Mouse (Mus musculus): ENCODE results near the gene Tubg2.

Gene Tubg2

DNA sequence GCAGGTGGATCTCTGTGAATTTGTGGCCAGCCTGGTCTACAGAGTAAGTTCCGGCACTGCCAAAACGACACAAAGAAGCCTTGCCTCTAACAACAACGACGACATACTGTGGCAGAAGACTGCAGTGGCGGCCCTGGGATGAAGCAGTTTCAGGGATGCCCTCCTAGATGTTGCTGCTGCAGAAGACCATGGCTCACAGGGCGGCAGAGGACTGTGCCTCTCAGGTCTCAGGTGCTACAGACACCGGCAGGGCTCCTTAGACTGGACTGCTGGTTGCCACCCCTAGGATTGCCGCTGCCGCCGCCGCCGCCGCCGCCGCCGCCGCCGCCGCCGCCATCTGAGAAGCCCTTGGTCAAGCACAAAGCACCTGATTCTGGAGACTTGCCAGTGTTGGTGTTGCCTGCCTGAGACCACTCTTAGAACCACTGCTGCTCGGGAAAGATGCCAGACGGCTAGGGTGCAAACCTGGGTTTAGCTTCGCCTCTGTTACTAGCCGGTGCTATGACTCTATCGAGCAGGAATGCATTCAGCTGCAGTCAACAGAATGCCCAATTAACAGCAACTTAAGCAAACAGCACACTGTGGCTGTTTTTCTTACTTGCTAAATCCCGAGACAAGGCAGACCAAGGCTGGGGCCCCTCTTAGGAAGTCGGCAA, 15.4 kb upstream of the Tubg2 start:
- peak; percentile 48 to 49 for DNase-seq

DNA sequence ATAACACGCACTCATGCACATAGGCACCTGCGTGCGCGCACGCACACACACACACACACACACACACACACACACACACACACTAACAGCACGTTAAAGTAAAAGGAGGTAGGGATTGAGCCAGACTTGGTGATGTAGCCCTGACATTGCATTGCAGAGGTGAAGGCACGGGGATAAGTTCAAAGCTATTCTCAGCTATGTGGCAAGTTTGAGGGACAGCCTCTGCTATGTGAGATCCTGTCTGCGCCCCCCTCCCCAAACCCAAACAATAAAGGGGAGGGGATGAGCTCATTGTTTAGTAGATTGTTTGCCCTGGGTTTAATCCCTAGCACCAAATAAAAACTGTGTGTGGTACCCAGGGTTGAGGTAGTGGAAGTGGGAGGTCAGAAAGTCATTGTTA, 14.6 kb upstream of the Tubg2 start:
- DNase-seq = no peak

- DNase-seq = no peak
Observed at GRCm38 (mm10) chr11:101142215-101142967, 13.3 kb upstream of the Tubg2 start.

DNA sequence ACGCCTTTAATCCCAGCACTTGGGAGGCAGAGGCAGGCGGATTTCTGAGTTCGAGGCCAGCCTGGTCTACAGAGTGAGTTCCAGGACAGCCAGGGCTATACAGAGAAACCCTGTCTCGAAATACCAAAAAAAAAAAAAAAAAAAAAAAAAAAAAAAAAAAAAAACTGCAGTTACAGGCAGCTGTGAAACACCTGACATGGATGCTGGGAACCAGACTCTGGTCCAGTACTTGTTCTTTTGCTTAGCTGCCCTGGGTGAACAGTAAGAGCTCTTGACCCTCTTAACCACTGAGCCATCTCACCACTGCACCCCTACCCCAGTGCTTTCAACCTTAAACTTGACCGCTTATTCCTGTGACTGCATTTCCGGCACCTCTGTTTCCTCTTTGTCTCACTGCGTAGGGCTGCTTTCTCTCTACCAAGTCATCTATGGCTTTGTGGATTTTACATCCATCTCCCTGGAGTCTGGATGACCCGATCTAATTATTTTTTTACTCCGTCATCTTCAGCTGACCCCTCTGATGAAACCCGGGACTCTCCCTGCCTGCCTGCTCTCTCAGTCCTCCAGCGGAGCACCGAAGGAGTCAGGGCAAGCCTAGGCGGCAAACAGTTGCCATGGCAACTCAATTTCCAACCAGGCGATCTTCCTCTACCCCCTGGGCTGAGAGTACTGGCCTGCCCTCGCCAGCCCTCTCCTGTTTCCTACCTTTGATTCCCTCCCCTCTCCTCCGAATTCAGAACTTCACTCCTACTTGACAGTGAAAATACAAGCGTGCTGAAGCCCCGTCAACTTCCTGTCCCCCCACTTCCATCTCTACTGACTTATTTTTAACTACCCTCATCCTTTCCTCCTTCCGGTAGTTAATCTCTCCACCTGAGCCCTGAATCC, 12.1 kb upstream of the Tubg2 start:
- peak; percentile 59 to 71 for DNase-seq

DNA sequence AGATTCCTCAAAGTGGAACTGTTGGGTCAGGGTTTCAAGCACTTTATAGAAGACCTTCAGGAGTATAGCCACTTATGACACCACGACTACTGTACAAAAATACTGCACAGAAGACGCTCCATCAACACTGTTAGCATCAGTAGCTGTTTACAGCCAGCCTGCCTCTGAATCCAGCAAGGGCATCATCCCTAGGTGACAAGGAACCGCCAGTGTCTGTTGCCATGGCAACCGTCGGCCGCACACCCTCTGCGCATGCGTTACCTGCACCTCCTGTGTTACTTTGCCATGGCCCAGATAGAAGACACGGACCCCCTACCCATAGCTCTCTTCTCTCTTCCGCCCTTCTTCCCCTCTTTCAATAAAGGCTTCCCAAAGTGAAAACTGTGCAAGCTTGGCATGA, 9.3 kb upstream of the Tubg2 start:
- peak; percentile 50 to 76 for DNase-seq

GRCm38 (mm10) chr11:101148751-101149150, 7.0 kb upstream of the Tubg2 start:
- no peak for DNase-seq

- DNase-seq = no peak
Observed at GRCm38 (mm10) chr11:101149178-101150105, 6.3 kb upstream of the Tubg2 start.

GRCm38 (mm10) chr11:101151063-101151462, 4.6 kb upstream of the Tubg2 start:
- DNase-seq = no peak

DNA sequence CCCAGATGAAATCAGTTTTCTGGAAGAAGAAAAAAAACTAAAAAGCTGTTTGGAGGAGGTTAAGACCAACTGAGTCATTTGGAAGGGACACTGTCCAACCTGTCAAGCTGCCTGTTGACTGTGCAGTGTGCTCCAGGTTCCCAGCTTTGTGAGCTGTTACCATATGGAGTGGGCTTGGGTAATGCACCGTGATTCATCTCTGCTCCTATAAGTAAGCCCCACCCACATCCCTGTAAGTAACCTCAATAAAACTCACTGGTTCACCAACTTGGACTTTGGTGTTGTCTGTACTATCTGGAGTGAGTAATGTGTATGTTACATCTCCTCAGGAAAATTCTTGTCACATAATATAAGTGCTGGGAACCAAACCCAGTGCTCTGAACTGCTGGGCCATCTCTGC, 2.9 kb upstream of the Tubg2 start:
- DNase-seq = no peak

GRCm38 (mm10) chr11:101154648-101155047, 1.1 kb upstream of the Tubg2 start:
- DNase-seq = no peak

DNA sequence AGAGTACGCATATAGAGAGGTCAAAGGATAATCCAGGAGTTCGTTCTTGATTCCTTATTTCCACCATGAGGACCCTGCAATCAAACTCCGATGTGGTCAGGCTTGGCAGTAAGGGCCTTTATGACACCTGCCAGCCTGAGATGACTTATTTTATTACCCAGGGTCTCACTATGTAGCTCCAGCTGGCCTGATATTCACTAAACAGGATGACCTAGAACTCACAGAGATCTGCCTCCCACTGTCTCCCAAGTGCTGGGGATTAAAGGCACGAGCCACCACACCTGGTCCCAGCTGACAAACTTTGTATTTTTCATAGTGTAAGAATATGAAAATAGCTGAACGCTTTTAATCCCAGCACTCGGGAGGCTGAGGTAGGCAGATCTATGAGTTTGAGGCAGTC, 556 bp upstream of the Tubg2 start:
- no peak for DNase-seq

- peak in 1 of 2 experiments; percentile 29 for DNase-seq
Observed at GRCm38 (mm10) chr11:101160151-101160550, 4.4 kb downstream of the Tubg2 start.

DNA sequence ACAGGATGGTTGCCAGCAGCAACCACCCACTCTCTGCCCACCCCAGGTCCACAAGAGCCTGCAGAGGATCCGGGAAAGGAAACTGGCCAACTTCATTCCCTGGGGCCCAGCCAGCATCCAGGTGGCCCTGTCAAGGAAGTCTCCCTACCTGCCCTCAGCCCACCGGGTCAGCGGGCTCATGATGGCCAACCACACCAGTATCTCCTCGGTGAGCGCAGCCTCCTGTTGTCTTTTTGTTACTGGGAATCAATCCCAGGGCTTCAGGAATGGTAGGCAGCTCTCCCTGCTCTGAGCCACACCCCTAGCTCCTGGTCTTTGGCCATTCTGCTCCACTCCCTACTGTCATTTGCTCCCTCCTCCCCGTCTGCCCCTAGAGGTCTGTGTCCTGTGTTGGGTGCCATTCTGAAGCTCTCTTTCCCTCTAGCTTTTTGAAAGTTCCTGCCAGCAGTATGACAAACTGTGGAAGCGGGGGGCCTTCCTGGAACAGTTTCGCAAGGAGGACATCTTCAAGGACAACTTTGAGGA, 5.3 kb downstream of the Tubg2 start:
- DNase-seq = peak; percentile 23 to 38

- DNase-seq = no peak
Observed at GRCm38 (mm10) chr11:101161551-101161950, 5.8 kb downstream of the Tubg2 start.

- peak in 1 of 2 experiments; percentile 16 for DNase-seq
Observed at GRCm38 (mm10) chr11:101162301-101162700, 6.6 kb downstream of the Tubg2 start.

- peak; percentile 49 to 61 for DNase-seq
Observed at GRCm38 (mm10) chr11:101162772-101163171, 7.1 kb downstream of the Tubg2 start.

DNA sequence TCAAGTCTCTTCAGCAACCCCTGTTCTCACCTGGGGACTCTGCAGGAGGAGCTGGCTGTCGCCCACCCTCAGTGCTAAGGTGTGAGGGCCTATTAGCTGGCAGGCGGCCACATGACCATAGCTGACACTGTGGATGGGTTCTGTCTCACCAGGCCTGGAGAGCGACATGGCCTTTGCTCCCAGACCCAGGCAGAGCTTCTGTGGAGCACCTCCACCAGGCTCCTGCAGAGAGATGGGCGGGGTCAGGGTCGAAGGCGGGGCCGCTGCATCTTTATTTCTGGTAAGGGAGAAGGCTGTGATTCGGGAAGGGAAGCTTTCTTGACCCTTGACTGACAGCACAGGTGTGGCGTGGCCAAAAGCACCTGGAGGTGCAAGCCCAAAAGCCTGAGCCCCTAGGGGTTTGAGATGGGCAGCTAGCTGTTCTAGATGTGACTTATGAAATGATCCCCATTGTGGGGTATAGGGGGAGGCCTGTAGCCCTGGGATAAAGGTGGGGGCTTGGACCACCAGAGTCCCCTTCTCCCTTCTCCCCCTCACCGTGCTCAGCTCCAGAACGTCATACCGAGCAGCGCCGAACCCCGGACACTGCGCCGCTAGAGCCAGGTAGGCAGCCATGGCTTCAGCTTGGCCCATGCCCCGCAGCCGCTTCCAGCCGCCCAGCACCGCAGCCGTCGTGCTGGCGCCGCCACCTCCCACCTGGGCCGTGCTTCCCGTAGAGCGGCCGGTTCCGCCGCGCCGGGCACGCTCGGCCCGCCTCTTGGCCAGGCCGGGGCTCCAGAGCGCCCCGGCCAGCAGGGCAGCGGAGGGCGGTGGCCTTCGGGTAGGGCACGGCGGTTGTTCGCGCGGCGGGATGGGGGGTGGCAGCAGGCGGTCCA, 8.0 kb downstream of the Tubg2 start:
- peak; percentile 41 to 60 for DNase-seq

- peak in 1 of 2 experiments; percentile 47 for DNase-seq
Observed at GRCm38 (mm10) chr11:101164351-101164665, 8.6 kb downstream of the Tubg2 start.

- DNase-seq = peak; percentile 38 to 39
Observed at GRCm38 (mm10) chr11:101164677-101165580, 9.2 kb downstream of the Tubg2 start.

DNA sequence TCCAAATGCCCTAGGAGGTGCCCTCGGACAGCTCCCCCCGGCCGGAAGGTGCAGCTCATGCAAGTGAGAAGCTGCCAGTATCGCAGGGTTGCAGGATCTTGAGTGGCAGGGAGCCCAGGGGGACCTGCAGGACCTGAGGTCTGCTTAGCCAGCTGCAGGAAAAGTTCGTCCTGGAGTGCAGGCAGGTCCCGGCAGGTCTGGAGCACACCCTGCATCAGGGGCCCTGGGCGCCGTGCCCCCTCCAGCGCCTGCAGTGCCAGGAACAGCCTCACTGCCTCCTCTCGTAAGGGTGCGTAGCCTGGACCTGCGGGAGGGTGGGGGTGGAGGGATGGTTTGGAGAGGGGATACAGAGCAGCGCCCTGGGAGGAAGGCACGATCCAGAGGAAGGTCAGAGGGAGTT, 10.7 kb downstream of the Tubg2 start:
- peak; percentile 23 to 37 for DNase-seq
